Mouse (Mus musculus) adrenal gland, adult 8-10 months (tissue): ENCODE data around the gene Tbc1d14. TPM values are rescaled to one million over a fixed set of nuclear protein-coding genes. Genes with fewer than 3 reads are reported as not detected.

ENCODE experiments used
- DNase-seq: peaks from one replicate; pipeline ENCODE4 v3.0.0; 2022
- total RNA-seq, 4 experiments: library from RNA; stranded (reverse); gene quantifications; 2 replicates each; pipeline ENCODE4 v1.2.4; 2022

The Tbc1d14 gene
- total RNA-seq: 10 to 100 TPM; 46.1 to 55.5 (median 53.4) TPM

DNA sequence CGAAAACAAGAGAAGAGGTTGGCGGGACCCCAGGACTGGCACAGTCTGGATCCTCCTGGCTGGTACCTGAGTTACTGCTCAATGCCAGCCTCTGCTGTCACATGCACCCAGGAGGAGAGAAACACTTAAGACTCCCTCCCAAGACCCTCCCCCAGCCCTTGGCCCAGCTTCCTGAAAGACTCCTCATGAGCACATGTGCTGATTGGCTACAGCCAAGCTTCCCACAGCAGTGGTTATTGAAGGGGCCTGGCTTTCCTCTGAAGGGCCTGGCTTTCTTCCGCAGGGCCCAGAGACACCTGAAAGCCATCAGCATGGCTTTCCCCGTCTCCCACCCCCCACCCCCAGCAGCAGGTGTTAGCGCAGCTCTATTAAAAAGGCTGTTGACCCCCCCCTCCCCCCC, at the start of gene Tbc1d14:
TSS of gene Tbc1d14 (minus strand) at position 101 of the 400 bp plus-strand sequence.
- DNase-seq: no peak

DNA sequence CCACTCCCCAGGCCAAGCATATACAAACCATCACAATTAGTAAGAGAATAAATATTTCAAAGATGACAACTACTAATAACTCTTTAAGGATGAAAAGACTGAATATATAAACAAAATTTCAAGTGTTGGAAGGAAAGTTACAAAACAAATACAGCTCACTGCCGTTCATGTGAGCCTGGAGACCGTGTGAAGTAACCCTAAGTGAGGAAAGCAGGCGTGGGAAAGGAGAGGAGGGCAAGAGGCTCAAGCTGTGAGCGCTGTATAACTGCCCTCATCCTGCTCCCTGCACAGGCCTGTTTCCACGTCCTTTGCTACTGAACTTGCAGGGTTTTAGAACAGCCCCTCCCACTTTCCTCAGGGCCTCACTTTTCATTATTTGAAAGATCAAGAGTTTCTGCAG, 32.5 kb upstream of the Tbc1d14 start:
- DNase-seq: no peak

DNA sequence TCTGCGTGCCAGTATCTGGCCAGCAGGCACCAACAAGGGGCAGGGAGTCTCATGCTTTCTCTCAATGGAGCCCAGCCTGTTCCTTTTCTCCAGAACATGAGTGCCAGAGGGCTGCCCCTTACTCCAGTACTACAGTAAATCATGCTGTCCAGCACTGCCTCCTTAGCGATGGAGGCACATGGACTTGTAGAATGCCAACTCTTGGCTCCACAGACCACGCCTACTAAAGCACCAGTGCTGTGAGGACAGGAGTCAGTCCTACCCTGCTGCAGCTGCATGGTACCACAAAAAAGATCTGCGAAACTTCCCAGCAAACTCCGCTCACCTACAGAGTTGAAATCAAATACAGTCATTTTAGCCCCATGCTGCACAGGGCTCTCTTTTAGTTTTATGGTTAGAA, 30.6 kb upstream of the Tbc1d14 start:
- no peak for DNase-seq

DNA sequence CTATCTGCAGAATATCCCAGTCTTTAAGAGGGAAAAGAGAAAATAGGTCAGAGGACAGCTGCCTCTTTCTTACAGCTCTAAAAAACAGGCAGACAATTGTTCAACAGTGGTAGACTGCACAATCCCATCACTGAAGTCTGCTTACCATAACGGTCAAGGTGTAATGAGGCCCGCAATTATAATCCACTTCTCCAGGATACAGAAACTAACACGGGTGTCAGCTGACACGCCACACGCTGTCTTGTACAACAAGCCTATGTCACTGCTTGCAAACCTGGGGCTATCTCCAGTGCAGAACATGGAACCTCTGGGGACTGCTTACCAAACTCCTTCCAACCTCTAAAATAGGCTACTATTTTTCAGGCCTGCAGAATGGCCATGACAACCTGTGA, 28.0 kb upstream of the Tbc1d14 start:
- no peak for DNase-seq

- DNase-seq: no peak
These were observed 27.5 kb upstream of the Tbc1d14 start for GRCm38 (mm10) chr5:36620409-36621057.

DNA sequence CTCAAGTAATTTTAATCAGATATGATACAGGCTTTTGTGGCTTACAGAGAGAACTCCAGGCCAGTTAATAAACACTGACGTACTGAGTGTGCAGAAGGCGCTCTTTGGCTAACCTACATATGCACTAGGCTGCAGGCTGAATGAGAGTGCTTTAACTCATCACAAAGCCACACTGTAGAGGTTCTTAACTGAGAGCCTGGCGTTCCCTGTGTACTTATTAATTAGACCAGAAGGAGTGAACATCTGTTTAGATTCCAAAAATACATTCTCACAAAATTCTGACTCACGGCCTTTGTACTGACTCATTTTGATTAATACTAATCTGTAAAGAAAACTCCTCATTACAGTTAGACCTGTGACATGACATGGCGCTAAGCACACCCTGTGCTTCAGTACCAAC, 25.8 kb upstream of the Tbc1d14 start:
- no peak for DNase-seq

DNA sequence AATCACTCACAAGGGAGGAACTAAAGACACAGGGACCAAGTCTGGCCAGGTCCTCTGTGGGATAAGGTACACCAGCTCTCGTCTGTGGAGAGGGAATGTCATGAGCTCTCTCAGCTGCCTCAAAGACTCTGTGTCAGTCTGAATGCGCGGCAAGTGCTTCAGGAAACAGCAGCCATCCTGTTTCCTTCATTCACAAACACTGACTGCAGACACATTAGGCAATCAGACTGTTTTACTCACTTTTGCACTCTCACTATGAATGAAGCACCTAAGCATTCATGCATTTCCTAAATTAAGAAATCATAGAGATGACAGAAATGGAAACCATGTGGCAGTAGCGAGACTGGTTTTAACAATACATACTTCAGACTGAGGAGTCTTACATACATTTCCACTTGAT, 25.3 kb upstream of the Tbc1d14 start:
- DNase-seq: no peak

GRCm38 (mm10) chr5:36614124-36614523, 21.0 kb upstream of the Tbc1d14 start:
- no peak for DNase-seq

GRCm38 (mm10) chr5:36608939-36609499, 15.9 kb upstream of the Tbc1d14 start:
- no peak for DNase-seq

DNA sequence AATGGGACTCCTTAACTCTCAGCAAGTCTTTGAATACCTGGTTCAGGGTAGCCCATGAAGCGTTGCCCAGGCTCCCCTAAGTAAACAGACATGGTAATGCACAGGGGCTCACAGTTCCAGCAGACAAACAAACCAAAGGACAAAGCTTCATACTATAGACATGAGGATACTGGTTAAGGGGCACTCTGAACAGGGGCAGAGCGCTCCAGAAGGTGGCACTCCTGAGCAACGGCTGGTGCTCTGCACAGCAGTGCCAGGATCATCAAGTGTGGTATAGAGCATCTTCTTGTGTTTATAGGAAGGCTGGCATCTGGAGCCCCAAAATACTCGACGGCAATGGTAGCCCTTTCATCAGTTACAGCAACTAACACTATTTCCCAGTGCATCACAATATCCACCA, 10.0 kb upstream of the Tbc1d14 start:
- no peak for DNase-seq

- peak; percentile 36 for DNase-seq
These were observed 9.0 kb upstream of the Tbc1d14 start for GRCm38 (mm10) chr5:36602028-36602427.

DNA sequence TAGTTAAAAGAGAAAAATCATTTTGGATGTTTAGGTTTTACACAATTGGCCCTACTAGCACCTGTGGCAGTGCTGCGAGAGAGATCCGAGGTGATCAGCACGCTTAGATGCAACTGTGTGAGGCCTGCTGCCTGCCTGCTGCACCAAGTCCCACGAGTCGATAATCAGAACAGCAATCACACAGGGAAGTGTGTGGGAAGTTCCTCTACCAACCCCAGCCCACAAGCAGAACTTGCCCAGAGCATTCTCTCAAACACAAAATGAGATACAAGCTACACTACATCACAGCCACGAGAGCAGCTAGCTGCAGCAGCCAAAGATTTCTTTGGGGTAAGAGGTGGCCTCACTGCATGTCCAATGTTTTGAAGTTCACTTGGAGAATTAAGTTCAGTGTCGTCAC, 8.4 kb upstream of the Tbc1d14 start:
- no peak for DNase-seq

- DNase-seq: no peak
These were observed 5.8 kb upstream of the Tbc1d14 start for GRCm38 (mm10) chr5:36598883-36599282.

DNA sequence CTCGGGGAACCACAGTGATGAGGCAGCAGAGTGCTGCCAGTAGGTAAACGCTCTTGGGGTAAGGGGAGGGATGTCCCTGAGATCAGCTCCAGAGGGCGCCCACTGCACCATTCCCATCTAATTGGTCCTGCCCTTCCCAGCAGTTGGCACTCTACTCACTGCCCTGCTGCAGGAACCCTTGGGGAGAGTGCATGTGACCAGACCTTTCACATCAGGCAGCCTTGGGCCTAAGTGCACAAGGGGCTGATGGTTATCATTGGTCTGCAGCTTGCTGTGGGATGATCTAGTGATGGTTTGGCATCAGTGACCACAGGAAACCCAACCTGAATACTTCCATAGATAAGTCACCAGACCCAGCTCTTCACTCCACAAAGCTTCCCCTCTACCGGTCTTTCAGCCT, 4.6 kb upstream of the Tbc1d14 start:
- DNase-seq: no peak

GRCm38 (mm10) chr5:36596225-36596624, 3.1 kb upstream of the Tbc1d14 start:
- DNase-seq: no peak

GRCm38 (mm10) chr5:36595115-36595514, 2.0 kb upstream of the Tbc1d14 start:
- DNase-seq: no peak

DNA sequence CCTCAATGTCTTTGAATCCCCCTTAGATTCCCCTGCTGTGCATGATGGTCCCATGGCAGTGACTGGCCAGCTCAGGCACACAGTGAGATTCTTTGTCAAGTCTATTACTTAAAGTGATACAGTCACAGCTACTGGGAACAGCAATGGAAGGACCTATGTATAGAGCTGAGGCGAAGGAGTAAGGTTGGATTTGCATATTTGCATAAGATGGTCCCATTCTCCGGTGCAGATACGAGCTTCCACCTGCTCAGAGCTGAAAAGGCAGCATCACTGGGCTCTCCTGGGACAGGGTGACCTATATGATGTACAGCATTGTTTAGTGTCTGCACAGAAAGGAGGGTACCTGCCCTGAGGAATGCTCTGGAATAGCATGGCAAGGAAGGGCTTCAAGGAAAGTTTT, 1.3 kb upstream of the Tbc1d14 start:
- no peak for DNase-seq

DNA sequence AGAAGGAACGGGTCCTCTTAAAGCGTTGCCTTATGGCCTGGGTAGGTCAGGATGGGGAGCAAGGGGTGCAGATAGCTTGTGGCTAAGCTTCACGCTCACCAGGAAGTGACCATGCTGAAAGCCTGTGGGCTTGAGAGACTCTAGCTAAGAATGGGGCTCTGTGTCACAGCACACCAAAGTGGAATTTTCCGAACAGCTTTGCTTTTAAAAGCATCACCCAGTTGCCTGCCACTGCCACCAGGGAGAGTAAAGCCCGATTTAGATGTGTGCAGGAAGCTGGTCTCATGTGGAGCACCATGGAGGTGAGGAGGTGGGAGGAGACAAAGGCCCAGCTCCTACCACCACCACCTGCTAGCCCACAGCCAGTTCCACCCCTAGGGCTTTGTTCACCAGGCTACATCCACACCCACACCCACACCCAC, 2.6 kb downstream of the Tbc1d14 start:
- no peak for DNase-seq

- DNase-seq: no peak
These were observed 8.8 kb downstream of the Tbc1d14 start for GRCm38 (mm10) chr5:36584299-36584698.

GRCm38 (mm10) chr5:36581924-36582642, 11.0 kb downstream of the Tbc1d14 start:
- peak; percentile 100 for DNase-seq

DNA sequence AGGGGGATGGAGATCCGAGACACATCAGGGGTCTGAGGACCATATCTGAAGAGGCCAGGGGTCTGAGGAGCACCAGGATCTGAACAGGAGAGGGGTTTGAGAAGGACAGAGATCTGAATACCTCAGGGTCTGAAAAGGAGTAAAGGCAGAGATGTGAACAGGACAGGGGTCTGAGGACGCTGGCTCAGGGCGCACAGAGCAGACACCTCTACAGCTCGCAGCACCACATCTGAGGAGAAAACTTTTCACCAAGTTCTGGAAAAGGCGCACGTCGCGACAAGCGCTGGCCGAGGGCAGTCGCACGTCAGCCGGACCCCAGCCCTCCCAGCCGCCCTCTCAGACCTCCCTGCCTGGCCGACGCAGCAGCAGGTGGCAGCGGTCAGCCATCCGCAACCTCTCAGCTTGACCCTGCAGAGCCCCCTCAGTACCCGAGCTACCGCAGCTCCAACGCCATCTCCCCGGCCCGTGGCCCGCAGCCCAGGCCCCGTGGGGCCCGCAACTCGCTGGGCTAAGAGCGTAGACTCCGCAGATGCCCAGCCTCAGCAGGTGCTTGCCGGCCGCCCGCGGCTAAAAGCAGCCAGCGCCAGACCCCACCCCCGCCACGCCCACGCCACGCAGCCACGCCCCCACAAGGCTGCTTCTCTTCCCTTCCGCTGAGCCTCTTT, 11.7 kb downstream of the Tbc1d14 start:
- DNase-seq: no peak

GRCm38 (mm10) chr5:36579967-36580366, 13.1 kb downstream of the Tbc1d14 start:
- no peak for DNase-seq

GRCm38 (mm10) chr5:36578982-36579381, 14.1 kb downstream of the Tbc1d14 start:
- DNase-seq: no peak
